Mouse (Mus musculus) midbrain, embryonic 16.5 days (tissue): ENCODE measurements at regions not wholly inside any gene's neighbourhood (a gene's known extent, or its start where the extent isn't known, plus 50 kb on each side); places are given as distances from the start of the nearest gene placed in this dataset.

Experiments
- ATAC-seq: fragments of 200-750 bp; cut with Nextera tagmentation; 2 replicates; pipeline ENCODE4 v1.8.0; 2017; ENCODE audit warnings: moderate TSS enrichment
- H3K27ac ChIP-seq: fragments of 300-500 bp; sonication (generic); 2 replicates; pipeline ENCODE4 v1.5.1; 2014; ENCODE audit warnings: mild to moderate bottlenecking, low read length, mixed read lengths
- H3K27me3 ChIP-seq: fragments of 300-500 bp; sonication (generic); 2 replicates; pipeline ENCODE4 v1.6.1; 2014; ENCODE audit warnings: low read depth, low read length, mixed read lengths; ENCODE audit not compliant: control insufficient read depth, insufficient read depth
- H3K36me3 ChIP-seq: fragments of 300-500 bp; sonication (generic); 2 replicates; pipeline ENCODE4 v1.6.1; 2014; ENCODE audit warnings: mild to moderate bottlenecking, low read length, moderate library complexity, mixed read lengths; ENCODE audit not compliant: control insufficient read depth, insufficient read depth
- H3K4me1 ChIP-seq: fragments of 300-500 bp; sonication (generic); 2 replicates; pipeline ENCODE4 v1.6.1; 2014; ENCODE audit warnings: mild to moderate bottlenecking, low read length, mixed read lengths; ENCODE audit not compliant: control insufficient read depth, insufficient read depth
- H3K4me2 ChIP-seq: fragments of 300-500 bp; sonication (generic); 2 replicates; pipeline ENCODE4 v1.6.1; 2014; ENCODE audit warnings: mild to moderate bottlenecking, low read length, mixed read lengths
- H3K4me3 ChIP-seq: fragments of 300-500 bp; sonication (generic); 2 replicates; pipeline ENCODE4 v1.5.1; 2014; ENCODE audit warnings: low read depth, mild to moderate bottlenecking, low read length, moderate library complexity, mixed read lengths
- H3K9ac ChIP-seq: fragments of 300-500 bp; sonication (generic); 2 replicates; pipeline ENCODE4 v1.6.1; 2014; ENCODE audit warnings: low read depth, low read length, mixed read lengths
- H3K9me3 ChIP-seq: fragments of 300-500 bp; sonication (generic); replicated peaks from 2 replicates; pipeline ENCODE4 v1.6.1; 2014; ENCODE audit warnings: mild to moderate bottlenecking, low read length, mixed read lengths; ENCODE audit not compliant: control insufficient read depth, poor library complexity, severe bottlenecking
- WGBS: fragments of 180-500 bp; shearing (Covaris S2); extraction: QIAGEN DNeasy Blood & Tissue Kit; methylation state at CpG from one replicate; pipeline ENCODE4 v1.1.7; 2014; 5-methylcytosine and 5-hydroxymethylcytosine counted together

GRCm38 (mm10) chr6:108963295-108963694 is 134.9 kb downstream of the Edem1 start:
- Histone ChIP-seq H3K9me3 (no peaks in the 10 kb centered on the region), H3K4me2 (no peak overlapping the region), H3K4me3 (no peak overlapping the region), H3K9ac (no peak overlapping the region), H3K27me3 (no peaks in the 10 kb centered on the region), H3K4me1 (no peaks in the 10 kb centered on the region; the same call in 1 of the 2 replicates), H3K36me3 (no peaks in the 10 kb centered on the region), H3K27ac (no peak overlapping the region)
- peak; percentile 54; the same call in 1 of the 2 replicates for ATAC-seq
- WGBS: 12% methylated on average over 2 of the region's 2 CpGs

- Histone ChIP-seq H3K4me2 (no peak overlapping the region), H3K27me3 (no peaks in the 10 kb centered on the region), H3K27ac (no peak overlapping the region), H3K4me3 (no peak overlapping the region), H3K4me1 (no peaks in the 10 kb centered on the region; the same call in 1 of the 2 replicates), H3K9me3 (no peaks in the 10 kb centered on the region), H3K9ac (no peak overlapping the region), H3K36me3 (no peaks in the 10 kb centered on the region)
- WGBS: 57% methylated on average over 4 of the region's 4 CpGs
- ATAC-seq: 0 out of 2 replicates have a peak, but pooled peaks have one; percentile 25
Measured at GRCm38 (mm10) chr6:108969477-108970176, 141.2 kb downstream of the Edem1 start.

- WGBS: 72% methylated on average over 4 of the region's 4 CpGs
- Histone ChIP-seq H3K27me3 (no peaks in the 10 kb centered on the region), H3K27ac (no peak overlapping the region), H3K4me3 (no peak overlapping the region), H3K4me1 (no peaks in the 10 kb centered on the region), H3K4me2 (no peak overlapping the region), H3K9me3 (no peaks in the 10 kb centered on the region), H3K36me3 (no peaks in the 10 kb centered on the region), H3K9ac (no peak overlapping the region)
- ATAC-seq: no peak
Measured at GRCm38 (mm10) chr6:108971415-108972089, 143.1 kb downstream of the Edem1 start.

- Histone ChIP-seq H3K4me2 (no peak overlapping the region), H3K9ac (no peak overlapping the region), H3K4me3 (no peak overlapping the region), H3K9me3 (no peaks in the 10 kb centered on the region), H3K36me3 (no peaks in the 10 kb centered on the region), H3K27ac (no peak overlapping the region), H3K4me1 (no peaks in the 10 kb centered on the region), H3K27me3 (no peaks in the 10 kb centered on the region)
- WGBS: 87% methylated on average over 2 of the region's 2 CpGs
- ATAC-seq: no peak
Measured at GRCm38 (mm10) chr6:108973701-108974100, 145.3 kb downstream of the Edem1 start.

- WGBS: 94% methylated on average over 4 of the region's 4 CpGs
Measured at GRCm38 (mm10) chr6:108989506-108989905, 161.1 kb downstream of the Edem1 start.

GRCm38 (mm10) chr6:108993743-108994142 is 165.3 kb downstream of the Edem1 start:
- H3K4me2 ChIP-seq: no peak overlapping the region
- H3K9me3 ChIP-seq: no peaks in the 10 kb centered on the region
- no peaks in the 10 kb centered on the region for H3K36me3 ChIP-seq
- H3K9ac ChIP-seq: no peak overlapping the region
- no peak overlapping the region for H3K27ac ChIP-seq
- peak; percentile 76; the same call in 1 of the 2 replicates for ATAC-seq
- WGBS: 39% methylated on average over 3 of the region's 3 CpGs
- H3K4me3 ChIP-seq: no peak overlapping the region
- no peaks in the 10 kb centered on the region for H3K4me1 ChIP-seq
- H3K27me3 ChIP-seq: no peaks in the 10 kb centered on the region

More at GRCm38 (mm10) chr6:108989506-108989905, 161.1 kb downstream of the Edem1 start:
- H3K4me2 ChIP-seq: no peak overlapping the region
- no peak overlapping the region for H3K9ac ChIP-seq
- no peaks in the 10 kb centered on the region for H3K27me3 ChIP-seq
- H3K4me3 ChIP-seq: no peak overlapping the region
- no peaks in the 10 kb centered on the region for H3K36me3 ChIP-seq
- no peaks in the 10 kb centered on the region for H3K4me1 ChIP-seq
- ATAC-seq: no peak
- H3K9me3 ChIP-seq: no peaks in the 10 kb centered on the region
- H3K27ac ChIP-seq: no peak overlapping the region

GRCm38 (mm10) chr6:109004443-109004842 is 176.0 kb downstream of the Edem1 start:
- no peaks in the 10 kb centered on the region for H3K9me3 ChIP-seq
- peaks cover 3% of the 10 kb centered on the region for H3K4me1 ChIP-seq
- WGBS: 50% methylated on average over 2 of the region's 2 CpGs
- peak overlapping the region; percentile 19; the same call in 1 of the 2 replicates for H3K27ac ChIP-seq
- H3K4me2 ChIP-seq: no peak overlapping the region
- H3K36me3 ChIP-seq: no peaks in the 10 kb centered on the region
- ATAC-seq: peak; percentile 68; the same call in 1 of the 2 replicates
- no peak overlapping the region for H3K4me3 ChIP-seq
- H3K27me3 ChIP-seq: no peaks in the 10 kb centered on the region
- H3K9ac ChIP-seq: no peak overlapping the region

GRCm38 (mm10) chr6:109009364-109009763 is 180.9 kb downstream of the Edem1 start:
- Histone ChIP-seq H3K9me3 (no peaks in the 10 kb centered on the region), H3K36me3 (no peaks in the 10 kb centered on the region), H3K27me3 (no peaks in the 10 kb centered on the region), H3K27ac (no peak overlapping the region), H3K4me2 (no peak overlapping the region), H3K9ac (no peak overlapping the region), H3K4me1 (peaks cover 5% of the 10 kb centered on the region), H3K4me3 (no peak overlapping the region)
- 59% methylated on average over 3 of the region's 3 CpGs for WGBS
- ATAC-seq: no peak

- Histone ChIP-seq H3K9ac (no peak overlapping the region), H3K4me2 (no peak overlapping the region), H3K4me3 (no peak overlapping the region), H3K4me1 (peaks cover 3% of the 10 kb centered on the region), H3K9me3 (no peaks in the 10 kb centered on the region), H3K36me3 (no peaks in the 10 kb centered on the region), H3K27ac (no peak overlapping the region), H3K27me3 (no peaks in the 10 kb centered on the region)
- ATAC-seq: peak; percentile 39; the same call in 1 of the 2 replicates
- 26% methylated on average over 4 of the region's 4 CpGs for WGBS
Measured at GRCm38 (mm10) chr6:109009793-109010192, 181.4 kb downstream of the Edem1 start.
